Mouse (Mus musculus) heart, adult 2 months (tissue): ENCODE results near the gene Asb2.

Experiments
- EP300 ChIP-seq: fragments of 200-500 bp; IDR thresholded peaks from 2 replicates; pipeline ENCODE4 v1.6.1; 2011; ENCODE audit warnings: low read depth, low read length, control low read depth; ENCODE audit not compliant: insufficient read depth
- POLR2A ChIP-seq: fragments of 200-500 bp; IDR thresholded peaks from 2 replicates; pipeline ENCODE4 v1.6.1; 2011; ENCODE audit warnings: mild to moderate bottlenecking, low read depth, low read length, control low read depth; ENCODE audit not compliant: insufficient read depth

- TF ChIP-seq EP300 (no peak), POLR2A (no peak)
Measured at GRCm38 (mm10) chr12:103306224-103306623, 49.6 kb downstream of the Asb2 start.
